Mouse (Mus musculus) gastrocnemius, postnatal 25 days (tissue): ENCODE measurements at regions not wholly inside any gene's neighbourhood (a gene's known extent, or its start where the extent isn't known, plus 50 kb on each side); places are given as distances from the start of the nearest gene placed in this dataset.

Experiments
- DNase-seq: peaks from one replicate; pipeline ENCODE4 v3.0.0; 2022
- microRNA-seq, 2 experiments: library from miRNA; unstranded; fragments of <30 nt; microRNA quantifications; one replicate each; pipeline ENCODE4 v1.2.0; 2021; ENCODE audit warnings: borderline replicate concordance in 2 of 2

DNA sequence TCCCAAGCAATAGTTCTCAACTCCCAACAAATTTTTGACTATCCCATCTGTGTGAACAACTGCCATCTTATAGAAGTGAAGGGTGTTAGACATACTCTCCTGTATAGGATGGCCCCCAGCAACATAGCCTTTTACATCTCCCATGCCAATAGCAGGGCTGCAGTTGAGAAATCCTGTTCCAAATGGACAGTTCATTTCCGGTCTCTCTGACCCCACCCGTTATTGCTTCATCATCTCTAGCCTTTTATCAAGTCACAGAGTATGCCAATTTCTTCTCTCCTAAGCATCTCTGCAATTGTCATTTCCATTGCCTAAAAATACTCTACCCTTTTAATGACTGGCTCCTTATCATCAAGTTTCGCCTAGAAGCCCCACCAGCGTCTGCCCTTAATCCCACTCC is 64.8 kb upstream of the Gm9747 start:
- no peak for DNase-seq

DNA sequence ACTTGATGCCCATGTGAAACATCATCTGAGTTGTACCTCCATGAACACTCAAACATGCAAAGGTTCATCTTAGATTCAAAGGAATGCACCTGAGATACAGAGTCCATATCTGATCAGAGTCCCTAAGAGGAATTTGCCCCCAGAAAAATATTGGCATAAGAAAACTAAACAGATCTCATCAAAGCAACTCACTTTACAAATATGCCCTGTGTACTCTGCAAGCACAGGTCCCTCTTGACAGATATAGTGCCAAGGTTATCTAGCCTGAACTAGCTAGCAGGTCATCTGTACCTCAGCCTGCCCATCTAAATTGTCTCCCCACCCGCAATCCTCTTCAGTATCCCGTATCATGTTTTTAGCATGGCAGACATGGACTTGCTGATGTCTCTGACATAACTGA is 64.0 kb upstream of the Gm9747 start:
- DNase-seq: no peak

GRCm38 (mm10) chr1:82180427-82180826 is 52.5 kb upstream of the Gm9747 start:
- DNase-seq: no peak

Small RNA genes lying in the stretch of these regions (microRNA-seq; reads per million reads assigned to microRNA genes)
- gene Mir6344: 0 reads per million in 2 experiments
